In genomic region chr12:56687640-56688481, GRCm38 (mm10) we compare ENCODE assay signal across 19 mouse cellular contexts. TPM values are rescaled to one million over a fixed set of nuclear protein-coding genes. Genes with fewer than 3 reads are reported as not detected.
DNase-seq lines count a peak whose midpoint lies in the region; ATAC-seq and TF ChIP-seq lines count a peak whose summit lies in the region.
"Had no signal": no experiment of that assay in that cellular context is flagged by ENCODE, and none has a peak within 500 bp of the region (broad histone marks: within the 10 kb centered on the region; RNA-seq: fewer than 3 reads in every experiment).

No protein-coding gene starts in this region.

- no peak for ATAC-seq in forebrain, postnatal 0 days
- no peak for ATAC-seq in forebrain, embryonic 13.5 days
- no peak for ATAC-seq in midbrain, embryonic 13.5 days
- ATAC-seq: hindbrain, postnatal 0 days had no signal

- peaks cover 96% of the 10 kb centered on the region for H3K27me3 ChIP-seq in forebrain, postnatal 0 days (ENCODE audit: insufficient read depth, low read length)
- peaks cover 99% of the 10 kb centered on the region for H3K27me3 ChIP-seq in forebrain, embryonic 13.5 days
- H3K27me3 ChIP-seq in midbrain, embryonic 10.5 days (ENCODE audit: low read depth, poor library complexity, severe bottlenecking), result peaks cover 100% of the 10 kb centered on the region
- H3K27me3 ChIP-seq in midbrain, embryonic 13.5 days, result peaks cover 98% of the 10 kb centered on the region

- H3K36me3 ChIP-seq in forebrain, postnatal 0 days (ENCODE audit: insufficient read depth), result no peaks in the 10 kb centered on the region; the same call in 1 of the 2 replicates
- H3K36me3 ChIP-seq in forebrain, embryonic 13.5 days (ENCODE audit: poor library complexity, severe bottlenecking), result no peaks in the 10 kb centered on the region
- no peaks in the 10 kb centered on the region for H3K36me3 ChIP-seq in midbrain, embryonic 10.5 days
- no peaks in the 10 kb centered on the region for H3K36me3 ChIP-seq in midbrain, embryonic 13.5 days
- H3K36me3 ChIP-seq: embryonic facial prominence, embryonic 13.5 days; forebrain, embryonic 12.5 days; heart, embryonic 13.5 days; hindbrain, embryonic 12.5 days had no signal

- H3K9ac ChIP-seq in forebrain, postnatal 0 days, result no peak overlapping the region
- no peak overlapping the region for H3K9ac ChIP-seq in forebrain, embryonic 13.5 days
- H3K9ac ChIP-seq in midbrain, embryonic 13.5 days (replicated peaks), result no peak overlapping the region
- H3K9ac ChIP-seq: embryonic facial prominence, embryonic 13.5 days; forebrain, embryonic 12.5 days; heart, embryonic 13.5 days; hindbrain, embryonic 12.5 days had no signal

- DNase-seq in forebrain, postnatal 0 days, result peak; percentile 75
- peak; percentile 38 for DNase-seq in midbrain, embryonic 10.5 days (ENCODE audit: low spot score)
- DNase-seq in brain, embryonic 14.5 days (ENCODE audit: low read depth), result peak; percentile 58
- DNase-seq in retina, embryonic 14.5 days (ENCODE audit: low spot score), result peak; percentile 51
- DNase-seq in adrenal gland, postnatal 25 days, result no peak
- DNase-seq: adrenal gland, postnatal 10 days; cerebellum, adult 18-20 months; cerebellum, adult 9-11 months; embryo, embryonic 11 days; gastrocnemius, postnatal 36 days; heart, adult 11 months; heart, postnatal 36 days had no signal

- no peak for TF ChIP-seq CTCF in forebrain, postnatal 0 days (IDR thresholded peaks at IDR 0.05; ENCODE audit: low read depth)
- TF ChIP-seq CTCF in brain, embryonic 14.5 days (IDR thresholded peaks at IDR 0.05; ENCODE audit: borderline replicate concordance, extremely low read depth, insufficient read depth, insufficient read length), result no peak

- no peak overlapping the region for H3K4me2 ChIP-seq in forebrain, postnatal 0 days (ENCODE audit: low read depth)
- H3K4me2 ChIP-seq in forebrain, embryonic 13.5 days, result no peak overlapping the region
- H3K4me2 ChIP-seq in midbrain, embryonic 13.5 days (replicated peaks), result no peak overlapping the region
- H3K4me2 ChIP-seq: embryonic facial prominence, embryonic 13.5 days; forebrain, embryonic 12.5 days; heart, embryonic 13.5 days; hindbrain, embryonic 12.5 days had no signal

- H3K4me3 ChIP-seq in forebrain, postnatal 0 days (ENCODE audit: low read depth, low read length), result no peak overlapping the region
- no peak overlapping the region for H3K4me3 ChIP-seq in forebrain, embryonic 13.5 days
- H3K4me3 ChIP-seq in midbrain, embryonic 10.5 days, result no peak overlapping the region
- no peak overlapping the region for H3K4me3 ChIP-seq in midbrain, embryonic 13.5 days (replicated peaks)
- H3K4me3 ChIP-seq: embryonic facial prominence, embryonic 13.5 days; forebrain, embryonic 12.5 days; heart, embryonic 13.5 days; hindbrain, embryonic 12.5 days had no signal

- WGBS in forebrain, postnatal 0 days, result 3% methylated on average over 15 of the region's 15 CpGs
- WGBS in forebrain, embryonic 13.5 days, result 4% methylated on average over 15 of the region's 15 CpGs
- 3% methylated on average over 15 of the region's 15 CpGs for WGBS in midbrain, embryonic 10.5 days
- 3% methylated on average over 15 of the region's 15 CpGs for WGBS in midbrain, embryonic 13.5 days

- H3K4me1 ChIP-seq in forebrain, postnatal 0 days (ENCODE audit: insufficient read depth), result no peaks in the 10 kb centered on the region
- peaks cover 13% of the 10 kb centered on the region; the same call in 1 of the 2 replicates for H3K4me1 ChIP-seq in forebrain, embryonic 13.5 days
- peaks cover 31% of the 10 kb centered on the region for H3K4me1 ChIP-seq in midbrain, embryonic 10.5 days
- peaks cover 6% of the 10 kb centered on the region; the same call in 1 of the 2 replicates for H3K4me1 ChIP-seq in midbrain, embryonic 13.5 days (replicated peaks)

- no peak for TF ChIP-seq POLR2A in brain, embryonic 14.5 days (IDR thresholded peaks at IDR 0.05; ENCODE audit: borderline replicate concordance, extremely low read depth, insufficient read depth, insufficient read length, poor library complexity, severe bottlenecking)

- H3K9me3 ChIP-seq in forebrain, postnatal 0 days (ENCODE audit: low read length), result no peaks in the 10 kb centered on the region
- no peaks in the 10 kb centered on the region for H3K9me3 ChIP-seq in forebrain, embryonic 13.5 days (replicated peaks)
- no peaks in the 10 kb centered on the region for H3K9me3 ChIP-seq in midbrain, embryonic 10.5 days (replicated peaks)
- H3K9me3 ChIP-seq in midbrain, embryonic 13.5 days, result no peaks in the 10 kb centered on the region
- H3K9me3 ChIP-seq: embryonic facial prominence, embryonic 13.5 days; forebrain, embryonic 12.5 days; heart, embryonic 13.5 days; hindbrain, embryonic 12.5 days had no signal

- no peak overlapping the region for H3K27ac ChIP-seq in forebrain, postnatal 0 days (ENCODE audit: low read depth, low read length)
- no peak overlapping the region for H3K27ac ChIP-seq in forebrain, embryonic 13.5 days
- no peak overlapping the region for H3K27ac ChIP-seq in midbrain, embryonic 10.5 days (replicated peaks)
- no peak overlapping the region for H3K27ac ChIP-seq in midbrain, embryonic 13.5 days
- H3K27ac ChIP-seq: embryonic facial prominence, embryonic 13.5 days; forebrain, embryonic 12.5 days; heart, embryonic 13.5 days; hindbrain, embryonic 12.5 days; hindbrain, postnatal 0 days had no signal

RNA-seq across cellular contexts. Expression of gene Pax9, which starts 3.7 kb away (rescaled TPM):
- 0.38 TPM in 1 of 2 replicates, not detected in the other for total RNA-seq in forebrain, postnatal 0 days (2014; rRNA removed)
- polyA plus RNA-seq in forebrain, postnatal 0 days (2015; fragmentation: Nextera tagmentation; extraction: Ambion mirVana), result not detected in 2 replicates
- polyA plus RNA-seq in forebrain, embryonic 13.5 days (2015; fragmentation: Nextera tagmentation; extraction: Ambion mirVana), result not detected in 2 replicates
- polyA plus RNA-seq in midbrain, embryonic 10.5 days (2016; fragmentation: Nextera tagmentation; extraction: Ambion mirVana), result 0.56 and 0.63 TPM in 2 replicates
- polyA plus RNA-seq in midbrain, embryonic 13.5 days (2015; fragmentation: Nextera tagmentation; extraction: Ambion mirVana), result not detected in 2 replicates
- 0.05 and 0.10 TPM in 2 replicates for polyA plus RNA-seq in brain, embryonic 14.5 days (2012; rRNA removed)
- total RNA-seq in adrenal gland, postnatal 25 days (2021), result not detected in 2 replicates
- total RNA-seq: adrenal gland, postnatal 10 days; hindbrain, postnatal 0 days had no signal
- polyA plus RNA-seq: hindbrain, postnatal 0 days had no signal
